Mouse (Mus musculus): ENCODE data around the gene Zfp949.

DNA sequence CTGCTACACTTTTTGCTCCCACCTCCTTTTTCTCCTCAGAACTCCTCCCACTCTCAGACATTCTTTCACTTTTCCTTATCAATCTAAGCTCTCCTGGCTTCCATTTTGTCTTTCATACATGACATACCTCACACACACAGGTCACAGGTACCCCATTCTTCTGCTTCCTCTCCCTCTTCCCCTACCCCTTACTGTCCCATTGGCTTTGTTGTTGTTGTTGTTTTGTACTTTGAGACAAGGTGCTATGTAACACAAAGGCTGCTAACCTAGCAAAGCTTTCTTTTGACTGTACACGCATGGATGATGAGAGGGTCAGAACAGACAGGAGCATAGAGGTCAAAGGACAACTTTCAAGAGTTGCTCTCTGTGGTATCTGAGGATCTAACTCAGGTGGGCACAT lies 32.3 kb upstream of the Zfp949 start:
- no peak for TF ChIP-seq ZMIZ1 (IDR thresholded peaks at IDR 0.05; ENCODE audit: low read depth, low read length)
- TF ChIP-seq E2F4 (IDR thresholded peaks at IDR 0.05; ENCODE audit: insufficient replicate concordance, low read depth, low read length): no peak
- no peak for TF ChIP-seq CTCF (conservative IDR thresholded peaks at IDR 0.05 in 1 of 2, IDR thresholded peaks at IDR 0.05 in 1 of 2; ENCODE audit: low read depth in 2 of 2, low read length in 2 of 2)
- TF ChIP-seq MAX (IDR thresholded peaks at IDR 0.05; ENCODE audit: low read length): no peak
- TF ChIP-seq JUND (conservative IDR thresholded peaks at IDR 0.05; ENCODE audit: low read depth, low read length): no peak
- no peak for TF ChIP-seq USF2 (conservative IDR thresholded peaks at IDR 0.05; ENCODE audit: low read depth, low read length)
- TF ChIP-seq CHD2 (IDR thresholded peaks at IDR 0.05; ENCODE audit: low read length): no peak
